Mouse (Mus musculus): ENCODE measurements at regions not wholly inside any gene's neighbourhood (a gene's known extent, or its start where the extent isn't known, plus 50 kb on each side); places are given as distances from the start of the nearest gene placed in this dataset.

- 79% methylated on average over 9 of the region's 9 CpGs for WGBS
- Histone ChIP-seq H3K36me3 (ENCODE audit: control insufficient read depth, insufficient read depth, low read length) (no peaks in the 10 kb centered on the region), H3K27ac (ENCODE audit: low read depth, low read length) (no peak overlapping the region), H3K9ac (ENCODE audit: low read length) (no peak overlapping the region), H3K9me3 (ENCODE audit: control insufficient read depth, low read length) (no peaks in the 10 kb centered on the region), H3K4me3 (ENCODE audit: low read depth, low read length) (no peak overlapping the region), H3K27me3 (ENCODE audit: control insufficient read depth, insufficient read depth, low read length) (no peaks in the 10 kb centered on the region), H3K4me2 (ENCODE audit: low read depth, low read length, severe bottlenecking) (no peak overlapping the region), H3K4me1 (replicated peaks; ENCODE audit: control insufficient read depth, insufficient read depth, low read length) (no peaks in the 10 kb centered on the region)
- DNase-seq (ENCODE audit: low spot score) (no peak), ATAC-seq (replicated peaks; ENCODE audit: low FRiP score) (no peak)
Measured at GRCm38 (mm10) chr4:142903356-142904032, 309.3 kb downstream of the Prdm2 start.

GRCm38 (mm10) chr4:142900792-142901191, 312.0 kb downstream of the Prdm2 start:
- Histone ChIP-seq H3K4me2 (ENCODE audit: low read depth, low read length, severe bottlenecking) (no peak overlapping the region), H3K27me3 (ENCODE audit: control insufficient read depth, insufficient read depth, low read length) (no peaks in the 10 kb centered on the region), H3K36me3 (ENCODE audit: control insufficient read depth, insufficient read depth, low read length) (no peaks in the 10 kb centered on the region), H3K9ac (ENCODE audit: low read length) (no peak overlapping the region), H3K4me3 (ENCODE audit: low read depth, low read length) (no peak overlapping the region), H3K27ac (ENCODE audit: low read depth, low read length) (no peak overlapping the region), H3K9me3 (ENCODE audit: control insufficient read depth, low read length) (no peaks in the 10 kb centered on the region), H3K4me1 (replicated peaks; ENCODE audit: control insufficient read depth, insufficient read depth, low read length) (no peaks in the 10 kb centered on the region)
- DNase-seq (ENCODE audit: low spot score) (no peak), ATAC-seq (replicated peaks; ENCODE audit: low FRiP score) (0 out of 2 replicates have a peak, but pooled peaks have one; percentile 30)
- 72% methylated on average over 9 of the region's 9 CpGs for WGBS

GRCm38 (mm10) chr4:142898994-142899393, 313.8 kb downstream of the Prdm2 start:
- Histone ChIP-seq H3K4me3 (ENCODE audit: low read depth, low read length) (no peak overlapping the region), H3K9me3 (ENCODE audit: control insufficient read depth, low read length) (no peaks in the 10 kb centered on the region), H3K4me2 (ENCODE audit: low read depth, low read length, severe bottlenecking) (no peak overlapping the region), H3K9ac (ENCODE audit: low read length) (no peak overlapping the region), H3K36me3 (ENCODE audit: control insufficient read depth, insufficient read depth, low read length) (no peaks in the 10 kb centered on the region), H3K27me3 (ENCODE audit: control insufficient read depth, insufficient read depth, low read length) (no peaks in the 10 kb centered on the region), H3K27ac (ENCODE audit: low read depth, low read length) (no peak overlapping the region), H3K4me1 (replicated peaks; ENCODE audit: control insufficient read depth, insufficient read depth, low read length) (no peaks in the 10 kb centered on the region)
- ATAC-seq (replicated peaks; ENCODE audit: low FRiP score) (no peak), DNase-seq (ENCODE audit: low spot score) (no peak)
- WGBS, result 72% methylated on average over 1 of the region's 1 CpGs

GRCm38 (mm10) chr4:142890711-142891110, 322.1 kb downstream of the Prdm2 start:
- no peaks in the 10 kb centered on the region; the same call in 1 of the 2 replicates for H3K9me3 ChIP-seq (ENCODE audit: control insufficient read depth, low read length)
- H3K27me3 ChIP-seq (ENCODE audit: control insufficient read depth, insufficient read depth, low read length), result no peaks in the 10 kb centered on the region
- 86% methylated on average over 1 of the region's 1 CpGs for WGBS
- H3K9ac ChIP-seq (ENCODE audit: low read length), result no peak overlapping the region
- DNase-seq (ENCODE audit: low spot score) (no peak), ATAC-seq (replicated peaks; ENCODE audit: low FRiP score) (no peak)
- no peak overlapping the region for H3K27ac ChIP-seq (ENCODE audit: low read depth, low read length)
- H3K4me1 ChIP-seq (replicated peaks; ENCODE audit: control insufficient read depth, insufficient read depth, low read length), result no peaks in the 10 kb centered on the region
- H3K36me3 ChIP-seq (ENCODE audit: control insufficient read depth, insufficient read depth, low read length), result no peaks in the 10 kb centered on the region
- H3K4me2 ChIP-seq (ENCODE audit: low read depth, low read length, severe bottlenecking), result no peak overlapping the region
- no peak overlapping the region for H3K4me3 ChIP-seq (ENCODE audit: low read depth, low read length)

GRCm38 (mm10) chr4:142888891-142889290, 323.9 kb downstream of the Prdm2 start:
- H3K27me3 ChIP-seq (ENCODE audit: control insufficient read depth, insufficient read depth, low read length), result no peaks in the 10 kb centered on the region
- no peaks in the 10 kb centered on the region; the same call in 1 of the 2 replicates for H3K9me3 ChIP-seq (ENCODE audit: control insufficient read depth, low read length)
- H3K36me3 ChIP-seq (ENCODE audit: control insufficient read depth, insufficient read depth, low read length), result no peaks in the 10 kb centered on the region
- H3K4me3 ChIP-seq (ENCODE audit: low read depth, low read length), result no peak overlapping the region
- no peak overlapping the region for H3K27ac ChIP-seq (ENCODE audit: low read depth, low read length)
- H3K4me2 ChIP-seq (ENCODE audit: low read depth, low read length, severe bottlenecking), result no peak overlapping the region
- no peaks in the 10 kb centered on the region for H3K4me1 ChIP-seq (replicated peaks; ENCODE audit: control insufficient read depth, insufficient read depth, low read length)
- DNase-seq (ENCODE audit: low spot score) (no peak), ATAC-seq (replicated peaks; ENCODE audit: low FRiP score) (no peak)
- H3K9ac ChIP-seq (ENCODE audit: low read length), result no peak overlapping the region
- 79% methylated on average over 4 of the region's 4 CpGs for WGBS

- Histone ChIP-seq H3K4me3 (ENCODE audit: low read depth, low read length) (no peak overlapping the region), H3K9ac (ENCODE audit: low read length) (no peak overlapping the region), H3K27me3 (ENCODE audit: control insufficient read depth, insufficient read depth, low read length) (no peaks in the 10 kb centered on the region), H3K4me1 (replicated peaks; ENCODE audit: control insufficient read depth, insufficient read depth, low read length) (no peaks in the 10 kb centered on the region), H3K9me3 (ENCODE audit: control insufficient read depth, low read length) (no peaks in the 10 kb centered on the region; the same call in 1 of the 2 replicates), H3K4me2 (ENCODE audit: low read depth, low read length, severe bottlenecking) (no peak overlapping the region), H3K27ac (ENCODE audit: low read depth, low read length) (no peak overlapping the region), H3K36me3 (ENCODE audit: control insufficient read depth, insufficient read depth, low read length) (no peaks in the 10 kb centered on the region)
- ATAC-seq (replicated peaks; ENCODE audit: low FRiP score), result no peak
- no peak for DNase-seq (ENCODE audit: low spot score)
- WGBS, result 79% methylated on average over 6 of the region's 6 CpGs
Measured at GRCm38 (mm10) chr4:142887876-142888275, 324.9 kb downstream of the Prdm2 start.

- Histone ChIP-seq H3K36me3 (ENCODE audit: control insufficient read depth, insufficient read depth, low read length) (no peaks in the 10 kb centered on the region), H3K27me3 (ENCODE audit: control insufficient read depth, insufficient read depth, low read length) (no peaks in the 10 kb centered on the region), H3K9ac (ENCODE audit: low read length) (no peak overlapping the region), H3K4me1 (replicated peaks; ENCODE audit: control insufficient read depth, insufficient read depth, low read length) (no peaks in the 10 kb centered on the region; the same call in 1 of the 2 replicates), H3K27ac (ENCODE audit: low read depth, low read length) (no peak overlapping the region), H3K4me3 (ENCODE audit: low read depth, low read length) (no peak overlapping the region), H3K9me3 (ENCODE audit: control insufficient read depth, low read length) (no peaks in the 10 kb centered on the region), H3K4me2 (ENCODE audit: low read depth, low read length, severe bottlenecking) (no peak overlapping the region)
- 0% methylated on average over 2 of the region's 2 CpGs for WGBS
- DNase-seq (ENCODE audit: low spot score) (peak; percentile 88), ATAC-seq (replicated peaks; ENCODE audit: low FRiP score) (peak; percentile 78)
Measured at GRCm38 (mm10) chr4:142880323-142880759, 332.5 kb downstream of the Prdm2 start.

- Histone ChIP-seq H3K4me3 (ENCODE audit: low read depth, low read length) (no peak overlapping the region), H3K4me1 (replicated peaks; ENCODE audit: control insufficient read depth, insufficient read depth, low read length) (no peaks in the 10 kb centered on the region; the same call in 1 of the 2 replicates), H3K27ac (ENCODE audit: low read depth, low read length) (no peak overlapping the region), H3K27me3 (ENCODE audit: control insufficient read depth, insufficient read depth, low read length) (no peaks in the 10 kb centered on the region), H3K9ac (ENCODE audit: low read length) (no peak overlapping the region), H3K9me3 (ENCODE audit: control insufficient read depth, low read length) (no peaks in the 10 kb centered on the region), H3K36me3 (ENCODE audit: control insufficient read depth, insufficient read depth, low read length) (no peaks in the 10 kb centered on the region), H3K4me2 (ENCODE audit: low read depth, low read length, severe bottlenecking) (no peak overlapping the region)
- DNase-seq (ENCODE audit: low spot score) (no peak), ATAC-seq (replicated peaks; ENCODE audit: low FRiP score) (no peak)
- WGBS, result 90% methylated on average over 3 of the region's 3 CpGs
Measured at GRCm38 (mm10) chr4:142876151-142876550, 336.6 kb downstream of the Prdm2 start.

- Histone ChIP-seq H3K9me3 (ENCODE audit: control insufficient read depth, low read length) (no peaks in the 10 kb centered on the region), H3K27ac (ENCODE audit: low read depth, low read length) (no peak overlapping the region), H3K4me3 (ENCODE audit: low read depth, low read length) (no peak overlapping the region), H3K4me1 (replicated peaks; ENCODE audit: control insufficient read depth, insufficient read depth, low read length) (no peaks in the 10 kb centered on the region; the same call in 1 of the 2 replicates), H3K36me3 (ENCODE audit: control insufficient read depth, insufficient read depth, low read length) (no peaks in the 10 kb centered on the region), H3K4me2 (ENCODE audit: low read depth, low read length, severe bottlenecking) (no peak overlapping the region), H3K27me3 (ENCODE audit: control insufficient read depth, insufficient read depth, low read length) (no peaks in the 10 kb centered on the region), H3K9ac (ENCODE audit: low read length) (no peak overlapping the region)
- WGBS, result 83% methylated on average over 5 of the region's 5 CpGs
- DNase-seq (ENCODE audit: low spot score), result no peak
- no peak for ATAC-seq (replicated peaks; ENCODE audit: low FRiP score)
Measured at GRCm38 (mm10) chr4:142875105-142875504, 337.7 kb downstream of the Prdm2 start.
